Mouse (Mus musculus) hindbrain, embryonic 13.5 days (tissue): ENCODE data around the gene Evi5l. TPM values are rescaled to one million over a fixed set of nuclear protein-coding genes. Genes with fewer than 3 reads are reported as not detected.

Source experiments
- ATAC-seq: fragments of 200-750 bp; cut with Nextera tagmentation; 2 replicates; pipeline ENCODE4 v1.8.0; 2017; ENCODE audit warnings: moderate TSS enrichment; ENCODE audit not compliant: low FRiP score
- H3K27ac ChIP-seq: fragments of 300-500 bp; sonication (generic); 2 replicates; pipeline ENCODE4 v1.5.1; 2015; ENCODE audit warnings: inconsistent platforms, mild to moderate bottlenecking, moderate library complexity
- H3K27me3 ChIP-seq: fragments of 300-500 bp; sonication (generic); 2 replicates; pipeline ENCODE4 v1.6.1; 2015; ENCODE audit warnings: mild to moderate bottlenecking, inconsistent platforms
- H3K36me3 ChIP-seq: fragments of 300-500 bp; sonication (generic); 2 replicates; pipeline ENCODE4 v1.6.1; 2015; ENCODE audit warnings: mild to moderate bottlenecking, inconsistent platforms
- H3K4me1 ChIP-seq: fragments of 300-500 bp; sonication (generic); replicated peaks from 2 replicates; pipeline ENCODE4 v1.6.1; 2015; ENCODE audit warnings: inconsistent platforms
- H3K4me2 ChIP-seq: fragments of 300-500 bp; sonication (generic); 2 replicates; pipeline ENCODE4 v1.6.1; 2015; ENCODE audit warnings: inconsistent platforms, mild to moderate bottlenecking, moderate library complexity
- H3K4me3 ChIP-seq: fragments of 300-500 bp; sonication (generic); 2 replicates; pipeline ENCODE4 v1.5.1; 2015; ENCODE audit warnings: mild to moderate bottlenecking, inconsistent platforms
- H3K9ac ChIP-seq: fragments of 300-500 bp; sonication (generic); 2 replicates; pipeline ENCODE4 v1.6.1; 2015; ENCODE audit warnings: mild to moderate bottlenecking, inconsistent platforms
- H3K9me3 ChIP-seq: fragments of 300-500 bp; sonication (generic); 2 replicates; pipeline ENCODE4 v1.6.1; 2016; ENCODE audit warnings: inconsistent platforms
- WGBS: fragments of 180-500 bp; shearing (Covaris S2); methylation state at CpG from one replicate; pipeline ENCODE4 v1.1.7; 2015; 5-methylcytosine and 5-hydroxymethylcytosine counted together
- polyA plus RNA-seq: library from polyadenylated mRNA; unstranded; fragments of >200 nt; fragmentation: Nextera tagmentation; extraction: Ambion mirVana; gene quantifications from 2 replicates; pipeline ENCODE4 v1.2.1, GENCODE M21; 2015

The Evi5l gene
- polyA plus RNA-seq, 1 experiment from 2014 or later = 93.5 TPM

- 98% methylated on average over 4 of the region's 4 CpGs for WGBS
- Histone ChIP-seq H3K27me3 (peaks cover 51% of the 10 kb centered on the region), H3K36me3 (no peaks in the 10 kb centered on the region), H3K4me1 (peaks cover 6% of the 10 kb centered on the region; the same call in 1 of the 2 replicates), H3K27ac (no peak overlapping the region), H3K9ac (no peak overlapping the region), H3K9me3 (no peaks in the 10 kb centered on the region), H3K4me2 (no peak overlapping the region), H3K4me3 (no peak overlapping the region)
- ATAC-seq = no peak
Observed at GRCm38 (mm10) chr8:4227919-4228318, 61.6 kb downstream of the Evi5l start.

GRCm38 (mm10) chr8:4229784-4230183 is 63.4 kb downstream of the Evi5l start:
- H3K9ac ChIP-seq = no peak overlapping the region
- peaks cover 6% of the 10 kb centered on the region; the same call in 1 of the 2 replicates for H3K4me1 ChIP-seq
- no peak overlapping the region for H3K4me2 ChIP-seq
- H3K9me3 ChIP-seq = no peaks in the 10 kb centered on the region
- H3K27ac ChIP-seq = no peak overlapping the region
- WGBS = 80% methylated on average over 5 of the region's 5 CpGs
- no peak for ATAC-seq
- peaks cover 45% of the 10 kb centered on the region for H3K27me3 ChIP-seq
- H3K36me3 ChIP-seq = no peaks in the 10 kb centered on the region
- H3K4me3 ChIP-seq = no peak overlapping the region

GRCm38 (mm10) chr8:4230612-4231351 is 64.4 kb downstream of the Evi5l start:
- H3K4me2 ChIP-seq = no peak overlapping the region
- ATAC-seq = no peak
- H3K27ac ChIP-seq = no peak overlapping the region
- no peaks in the 10 kb centered on the region for H3K36me3 ChIP-seq
- H3K27me3 ChIP-seq = peaks cover 47% of the 10 kb centered on the region
- no peaks in the 10 kb centered on the region for H3K9me3 ChIP-seq
- peaks cover 6% of the 10 kb centered on the region; the same call in 1 of the 2 replicates for H3K4me1 ChIP-seq
- H3K9ac ChIP-seq = no peak overlapping the region
- 68% methylated on average over 10 of the region's 10 CpGs for WGBS
- no peak overlapping the region for H3K4me3 ChIP-seq

- peak overlapping the region; percentile 69 for H3K4me2 ChIP-seq
- no peak for ATAC-seq
- WGBS = 18% methylated on average over 15 of the region's 15 CpGs
Observed at GRCm38 (mm10) chr8:4237814-4238433, 71.6 kb downstream of the Evi5l start.

GRCm38 (mm10) chr8:4238434-4239192 is 72.2 kb downstream of the Evi5l start, which contains the start of the genes Map2k7 and Gm49320:
Map2k7 (plus strand) TSS chr8:4238740.
Gm49320 (plus strand) TSS chr8:4238865.
- under 1% methylated on average over 59 of the region's 71 CpGs for WGBS
- peaks cover 14% of the 10 kb centered on the region for H3K27me3 ChIP-seq
- H3K9me3 ChIP-seq = no peaks in the 10 kb centered on the region
- H3K4me1 ChIP-seq = peaks cover 38% of the 10 kb centered on the region
- peak; percentile 95 for ATAC-seq
- peaks cover 30% of the 10 kb centered on the region for H3K36me3 ChIP-seq
- peak within 1 kb of the TSS; percentile 81 for H3K9ac ChIP-seq
- peak within 1 kb of the TSS; percentile 95 for H3K4me2 ChIP-seq
- H3K27ac ChIP-seq = peak within 1 kb of the TSS; percentile 95
- peak within 1 kb of the TSS; percentile 77 for H3K4me3 ChIP-seq

More at GRCm38 (mm10) chr8:4237814-4238433, 71.6 kb downstream of the Evi5l start:
- Histone ChIP-seq H3K27ac (peak overlapping the region; percentile 95), H3K9ac (peak overlapping the region; percentile 81), H3K4me3 (peak overlapping the region; percentile 77), H3K9me3 (no peaks in the 10 kb centered on the region), H3K4me1 (peaks cover 38% of the 10 kb centered on the region), H3K27me3 (peaks cover 14% of the 10 kb centered on the region), H3K36me3 (peaks cover 23% of the 10 kb centered on the region)

GRCm38 (mm10) chr8:4239193-4239890 is 73.0 kb downstream of the Evi5l start:
- Histone ChIP-seq H3K4me1 (peaks cover 38% of the 10 kb centered on the region), H3K4me3 (peak overlapping the region; percentile 77), H3K27ac (peak overlapping the region; percentile 94), H3K9ac (peak overlapping the region; percentile 81), H3K27me3 (peaks cover 14% of the 10 kb centered on the region), H3K4me2 (peak overlapping the region; percentile 95), H3K9me3 (no peaks in the 10 kb centered on the region), H3K36me3 (peaks cover 37% of the 10 kb centered on the region)
- 15% methylated on average over 19 of the region's 19 CpGs for WGBS
- ATAC-seq = no peak; the same call in 1 of the 2 replicates

- no peak for ATAC-seq
- peaks cover 35% of the 10 kb centered on the region for H3K4me1 ChIP-seq
- no peaks in the 10 kb centered on the region for H3K9me3 ChIP-seq
- no peak overlapping the region for H3K27ac ChIP-seq
- WGBS = 96% methylated on average over 5 of the region's 5 CpGs
- no peak overlapping the region for H3K9ac ChIP-seq
- peaks cover 87% of the 10 kb centered on the region for H3K36me3 ChIP-seq
- H3K27me3 ChIP-seq = peaks cover 22% of the 10 kb centered on the region
- no peak overlapping the region for H3K4me3 ChIP-seq
- no peak overlapping the region for H3K4me2 ChIP-seq
Observed at GRCm38 (mm10) chr8:4245061-4245460, 78.7 kb downstream of the Evi5l start.

GRCm38 (mm10) chr8:4245737-4246136 is 79.4 kb downstream of the Evi5l start:
- peaks cover 86% of the 10 kb centered on the region for H3K36me3 ChIP-seq

GRCm38 (mm10) chr8:4247241-4247640 is 80.9 kb downstream of the Evi5l start:
- ATAC-seq = no peak
- H3K9me3 ChIP-seq = no peaks in the 10 kb centered on the region
- H3K27me3 ChIP-seq = peaks cover 22% of the 10 kb centered on the region

More at GRCm38 (mm10) chr8:4245737-4246136, 79.4 kb downstream of the Evi5l start:
- no peak for ATAC-seq
- Histone ChIP-seq H3K27me3 (peaks cover 22% of the 10 kb centered on the region), H3K9me3 (no peaks in the 10 kb centered on the region), H3K4me2 (no peak overlapping the region), H3K9ac (no peak overlapping the region), H3K4me3 (no peak overlapping the region), H3K27ac (no peak overlapping the region), H3K4me1 (peaks cover 35% of the 10 kb centered on the region)
- WGBS = 87% methylated on average over 13 of the region's 13 CpGs

GRCm38 (mm10) chr8:4247951-4248540 is 81.7 kb downstream of the Evi5l start, which contains the start of gene Tgfbr3l:
Tgfbr3l (plus strand) TSS chr8:4248214.
- H3K4me2 ChIP-seq = no peak within 1 kb of the TSS
- peaks cover 29% of the 10 kb centered on the region for H3K4me1 ChIP-seq
- H3K9me3 ChIP-seq = no peaks in the 10 kb centered on the region
- H3K9ac ChIP-seq = peak within 1 kb of the TSS; percentile 46; the same call in 1 of the 2 replicates
- H3K4me3 ChIP-seq = no peak within 1 kb of the TSS
- peaks cover 22% of the 10 kb centered on the region for H3K27me3 ChIP-seq
- no peak within 1 kb of the TSS for H3K27ac ChIP-seq
- WGBS = 80% methylated on average over 15 of the region's 15 CpGs
- no peak for ATAC-seq
- peaks cover 63% of the 10 kb centered on the region for H3K36me3 ChIP-seq

More at GRCm38 (mm10) chr8:4247241-4247640, 80.9 kb downstream of the Evi5l start:
- Histone ChIP-seq H3K4me2 (no peak overlapping the region), H3K9ac (no peak overlapping the region), H3K4me1 (peaks cover 28% of the 10 kb centered on the region), H3K4me3 (no peak overlapping the region), H3K27ac (no peak overlapping the region), H3K36me3 (peaks cover 71% of the 10 kb centered on the region)
- 95% methylated on average over 8 of the region's 8 CpGs for WGBS

GRCm38 (mm10) chr8:4249213-4249612 is 82.8 kb downstream of the Evi5l start:
- H3K4me1 ChIP-seq = peaks cover 38% of the 10 kb centered on the region
- H3K9ac ChIP-seq = peak overlapping the region; percentile 46; the same call in 1 of the 2 replicates
- no peaks in the 10 kb centered on the region for H3K9me3 ChIP-seq
- H3K27ac ChIP-seq = no peak overlapping the region
- H3K4me3 ChIP-seq = no peak overlapping the region
- WGBS = 15% methylated on average over 29 of the region's 29 CpGs
- no peak overlapping the region for H3K4me2 ChIP-seq
- ATAC-seq = no peak
- peaks cover 22% of the 10 kb centered on the region for H3K27me3 ChIP-seq
- H3K36me3 ChIP-seq = peaks cover 51% of the 10 kb centered on the region
